Mouse (Mus musculus): ENCODE data around the gene Agfg1. TPM values are rescaled to one million over a fixed set of nuclear protein-coding genes. Genes with fewer than 3 reads are reported as not detected.

Agfg1 gene
- total and polyA plus RNA-seq, 3 experiments, result 34.1 to 58.6 TPM; not detected in 1

DNA sequence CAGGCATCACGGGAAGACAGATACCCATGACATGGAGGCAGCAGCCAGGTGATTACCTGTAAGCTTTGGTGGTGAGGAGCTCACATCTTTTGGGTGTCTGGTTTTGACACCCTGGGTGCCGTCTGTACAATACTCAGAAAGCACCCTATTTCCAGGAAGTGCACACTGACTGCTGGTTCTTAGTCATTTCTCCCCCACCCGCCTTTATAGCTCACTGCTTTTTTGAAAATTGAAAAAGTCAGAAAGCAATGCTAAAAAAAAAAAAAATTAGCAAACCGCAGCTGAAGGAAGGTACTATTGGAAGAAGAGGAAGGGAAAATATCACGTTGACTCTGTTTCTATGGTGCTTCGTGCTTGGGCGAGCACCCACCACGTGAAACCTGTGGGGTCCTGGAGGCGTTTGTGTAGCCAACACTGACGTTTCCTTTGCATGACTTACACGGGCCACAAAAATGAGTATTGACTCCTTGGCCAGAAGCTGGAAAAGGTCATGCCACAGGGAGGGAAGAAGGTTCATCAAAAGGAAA, 6.7 kb upstream of the Agfg1 start:
- peaks cover 3 to 20% of the 10 kb centered on the region in 2 experiments; a peak in 3 of 4 replicates for H3K4me1 ChIP-seq (ENCODE audit: control insufficient read depth in 1 of 2, insufficient read depth in 2 of 2, low read length in 2 of 2)
- no peak overlapping the region for H3K4me3 ChIP-seq (ENCODE audit: control insufficient read depth in 1 of 2, insufficient read depth in 1 of 2, low read depth in 2 of 2, low read length in 2 of 2)
- no peak overlapping the region for H3K9ac ChIP-seq (ENCODE audit: control insufficient read depth, low read depth, low read length, poor library complexity, severe bottlenecking)
- H3K36me3 ChIP-seq (ENCODE audit: control insufficient read depth in 1 of 2, insufficient read depth in 2 of 2, low read length in 2 of 2), result peaks cover 0 to 12% of the 10 kb centered on the region in 2 experiments; a peak in 2 of 4 replicates
- no peaks in the 10 kb centered on the region for H3K9me3 ChIP-seq (replicated peaks; ENCODE audit: insufficient read depth, low read length)
- no peaks in the 10 kb centered on the region; a peak in 2 of 4 replicates for H3K27me3 ChIP-seq (ENCODE audit: control insufficient read depth in 1 of 2, insufficient read depth in 2 of 2, low read length in 2 of 2)
- no peak for DNase-seq (ENCODE audit: low read depth, low spot score)
- TF ChIP-seq E2F4 (IDR thresholded peaks at IDR 0.05; ENCODE audit: borderline replicate concordance, low read depth, low read length) (no peak), CTCF (IDR thresholded peaks at IDR 0.05 in 2 of 3, conservative IDR thresholded peaks at IDR 0.05 in 1 of 3; ENCODE audit: control insufficient read depth in 1 of 3, insufficient read depth in 1 of 3, low read depth in 2 of 3, low read length in 3 of 3, poor library complexity in 1 of 3, severe bottlenecking in 1 of 3) (no peak), GABPA (IDR thresholded peaks at IDR 0.05; ENCODE audit: low read depth, low read length) (no peak), MYC (IDR thresholded peaks at IDR 0.05; ENCODE audit: low read depth, low read length) (no peak), POLR2A (IDR thresholded peaks at IDR 0.05; ENCODE audit: control insufficient read depth in 1 of 2, insufficient read depth in 1 of 2, low read depth in 1 of 2, low read length in 2 of 2, poor library complexity in 1 of 2) (no peak), TBP (IDR thresholded peaks at IDR 0.05; ENCODE audit: low read depth, low read length) (no peak), POLR2AphosphoS5 (IDR thresholded peaks at IDR 0.05; ENCODE audit: borderline replicate concordance, low read depth, low read length) (no peak), USF2 (IDR thresholded peaks at IDR 0.05; ENCODE audit: borderline replicate concordance in 1 of 2, insufficient read depth in 1 of 2, low read depth in 1 of 2, low read length in 2 of 2) (no peak), ETS1 (IDR thresholded peaks at IDR 0.05; ENCODE audit: low read depth, low read length) (no peak), TAL1 (IDR thresholded peaks at IDR 0.05; ENCODE audit: low read length) (no peak), MXI1 (IDR thresholded peaks at IDR 0.05; ENCODE audit: low read depth, low read length) (no peak), MAX (IDR thresholded peaks at IDR 0.05; ENCODE audit: low read length) (no peak)
- H3K79me2 ChIP-seq (ENCODE audit: control insufficient read depth, insufficient read depth, low read length, poor library complexity), result no peaks in the 10 kb centered on the region
- H3K27ac ChIP-seq (ENCODE audit: control insufficient read depth, low read depth, low read length), result no peak overlapping the region

- H3K4me3 ChIP-seq (ENCODE audit: control insufficient read depth in 1 of 2, insufficient read depth in 1 of 2, low read depth in 2 of 2, low read length in 2 of 2), result no peak overlapping the region
- H3K79me2 ChIP-seq (ENCODE audit: control insufficient read depth, insufficient read depth, low read length, poor library complexity), result no peaks in the 10 kb centered on the region
- H3K27me3 ChIP-seq (ENCODE audit: control insufficient read depth in 1 of 2, insufficient read depth in 2 of 2, low read length in 2 of 2), result no peaks in the 10 kb centered on the region; a peak in 1 of 4 replicates
- H3K27ac ChIP-seq (ENCODE audit: control insufficient read depth, low read depth, low read length), result no peak overlapping the region
- peaks cover 3 to 21% of the 10 kb centered on the region in 2 experiments; a peak in 3 of 4 replicates for H3K4me1 ChIP-seq (ENCODE audit: control insufficient read depth in 1 of 2, insufficient read depth in 2 of 2, low read length in 2 of 2)
- H3K36me3 ChIP-seq (ENCODE audit: control insufficient read depth in 1 of 2, insufficient read depth in 2 of 2, low read length in 2 of 2), result peaks cover 0 to 14% of the 10 kb centered on the region in 2 experiments; a peak in 2 of 4 replicates
- no peaks in the 10 kb centered on the region for H3K9me3 ChIP-seq (replicated peaks; ENCODE audit: insufficient read depth, low read length)
- H3K9ac ChIP-seq (ENCODE audit: control insufficient read depth, low read depth, low read length, poor library complexity, severe bottlenecking), result no peak overlapping the region
- no peak for DNase-seq (ENCODE audit: low read depth, low spot score)
- TF ChIP-seq JUND (IDR thresholded peaks at IDR 0.05; ENCODE audit: low read depth, low read length) (no peak), USF2 (IDR thresholded peaks at IDR 0.05; ENCODE audit: borderline replicate concordance in 1 of 2, insufficient read depth in 1 of 2, low read depth in 1 of 2, low read length in 2 of 2) (no peak), ZNF384 (IDR thresholded peaks at IDR 0.05; ENCODE audit: low read depth, low read length) (no peak), ZC3H11A (IDR thresholded peaks at IDR 0.05; ENCODE audit: low read depth, low read length) (no peak)
Observed at GRCm38 (mm10) chr1:82833501-82833900, 5.8 kb upstream of the Agfg1 start.
